Mouse (Mus musculus): ENCODE measurements around the gene Rpl3.
"Not testable (repeated sequence)": the region's sequence is repeated elsewhere in the genome, so short reads cannot be mapped to it uniquely, and the experiment has no call there.

Gene Rpl3

GRCm38 (mm10) chr15:80091121-80091955 is at the start of gene Rpl3, which contains the start of gene Syngr1:
Rpl3 (minus strand) TSS chr15:80091868.
Syngr1 (plus strand) TSS chr15:80091334.
- DNase-seq: peak; percentile 86

DNA sequence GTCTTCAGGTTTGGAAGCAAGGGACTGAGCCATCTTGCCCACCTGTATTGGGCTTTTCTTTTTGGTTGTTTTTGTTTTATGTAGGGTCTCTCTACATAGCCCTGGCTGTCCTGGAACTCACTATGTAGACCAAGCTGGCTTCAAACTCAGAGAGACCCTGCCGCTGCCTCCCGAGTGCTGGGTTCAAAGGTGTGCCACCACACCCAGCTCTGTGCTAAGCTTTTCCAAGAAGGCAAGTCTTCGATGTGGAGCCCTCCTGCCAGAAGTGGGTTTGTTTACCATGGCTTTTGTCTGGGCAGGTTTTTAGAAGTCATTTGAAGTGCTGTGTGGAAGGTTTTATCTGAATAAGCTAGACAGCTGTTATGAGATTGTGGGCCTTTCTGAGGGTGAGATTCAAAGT is 49.2 kb upstream of the Rpl3 start:
- DNase-seq: no peak

- DNase-seq: no peak
Observed at GRCm38 (mm10) chr15:80140302-80140701, 48.6 kb upstream of the Rpl3 start.

DNA sequence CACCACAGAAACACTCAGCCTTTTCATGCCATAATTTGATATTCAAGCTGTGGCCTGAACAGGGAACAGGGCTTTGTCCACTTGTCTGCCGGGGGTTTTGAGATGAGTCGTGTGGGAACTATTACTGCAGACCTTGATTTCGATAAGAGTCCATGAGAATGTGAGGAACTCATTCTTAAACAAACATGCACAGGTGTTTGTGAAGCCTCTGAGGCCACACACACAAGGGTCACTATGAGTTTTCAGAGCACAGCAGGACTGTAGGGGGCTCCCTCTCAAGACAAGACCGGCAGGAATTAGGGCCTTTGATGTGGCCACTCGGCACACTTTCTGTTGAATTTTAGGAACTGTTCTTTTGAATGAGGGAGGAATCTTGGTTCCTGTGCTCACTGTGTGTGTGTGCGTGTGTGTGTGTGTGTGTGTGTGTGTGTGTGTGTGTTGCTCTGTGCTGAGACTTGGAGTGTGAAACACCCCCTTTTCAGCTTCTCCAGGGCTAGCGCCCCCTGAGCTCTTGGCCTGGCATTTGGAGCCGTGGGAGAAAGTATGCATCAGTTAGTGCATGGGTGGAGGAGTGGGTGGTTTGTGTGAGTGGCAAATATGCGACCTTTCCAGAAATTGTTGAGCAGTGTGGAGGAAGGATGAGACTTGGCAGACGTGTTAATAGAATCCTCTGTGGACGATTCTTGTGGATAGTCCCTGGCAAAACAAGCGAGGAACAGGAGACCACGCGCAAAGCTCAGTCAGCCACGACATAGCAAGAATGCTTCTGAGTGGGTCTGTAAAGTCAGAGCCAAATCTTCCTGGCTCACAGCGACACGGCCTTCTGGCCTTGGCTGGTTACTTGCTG is 46.5 kb upstream of the Rpl3 start:
- DNase-seq: peak; percentile 87

DNA sequence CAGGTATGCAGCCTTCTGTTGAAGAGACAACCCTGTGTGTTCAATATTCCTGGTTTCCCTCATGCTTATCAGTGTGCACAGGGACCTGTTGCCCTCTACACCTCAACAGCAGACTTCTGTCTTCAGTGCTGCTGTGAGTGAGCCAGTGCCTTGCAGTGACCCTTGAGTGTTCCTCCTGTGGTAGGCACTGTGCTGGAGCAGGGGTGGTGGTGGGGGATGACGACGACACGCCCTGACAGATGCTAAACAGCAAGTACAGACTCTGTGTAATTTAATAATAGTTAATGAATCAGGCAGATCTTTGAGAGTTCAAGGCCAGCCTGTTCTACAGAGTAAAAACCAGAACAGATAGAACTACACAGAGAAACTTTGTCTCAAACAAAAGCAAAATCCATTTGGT is 45.0 kb upstream of the Rpl3 start:
- no peak for DNase-seq

- DNase-seq: no peak
Observed at GRCm38 (mm10) chr15:80135499-80135898, 43.8 kb upstream of the Rpl3 start.

GRCm38 (mm10) chr15:80134450-80134847 is 42.8 kb upstream of the Rpl3 start:
- no peak for DNase-seq

- DNase-seq: no peak
Observed at GRCm38 (mm10) chr15:80133682-80134449, 42.2 kb upstream of the Rpl3 start.

DNA sequence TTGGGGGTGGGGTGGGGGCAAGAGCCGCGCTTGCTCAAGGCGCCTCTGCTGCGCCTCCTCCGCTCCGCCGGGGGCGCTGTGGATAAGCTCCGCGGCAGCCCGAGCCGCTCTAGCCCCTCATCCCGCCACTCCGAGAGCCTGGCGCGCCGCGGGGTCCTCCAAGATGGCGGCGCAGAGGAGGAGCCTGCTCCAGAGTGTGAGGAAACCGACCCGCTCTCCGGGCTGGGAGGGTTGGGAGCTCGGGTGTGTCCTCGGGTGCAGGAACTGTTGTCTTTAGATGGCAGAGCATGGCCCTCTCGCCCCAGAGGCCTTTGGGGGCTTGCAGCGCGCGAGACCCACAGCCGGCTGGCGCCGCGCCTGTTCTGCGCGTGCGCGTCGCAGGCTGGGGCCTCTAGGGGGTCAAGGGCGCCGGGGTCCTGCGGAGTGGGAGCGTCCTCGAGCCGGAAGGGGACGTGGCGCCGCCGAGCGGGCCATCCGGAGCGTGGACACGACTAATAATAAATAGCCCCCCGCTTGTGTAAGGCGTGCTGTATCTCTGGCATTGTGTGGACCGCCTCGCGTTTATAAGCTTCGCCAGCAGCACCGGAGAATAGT is 41.4 kb upstream of the Rpl3 start, which contains the start of gene Tab1:
Gene Tab1, plus strand, starts transcription at position 135 of the 594 bp plus-strand sequence.
- peak; percentile 91 for DNase-seq

DNA sequence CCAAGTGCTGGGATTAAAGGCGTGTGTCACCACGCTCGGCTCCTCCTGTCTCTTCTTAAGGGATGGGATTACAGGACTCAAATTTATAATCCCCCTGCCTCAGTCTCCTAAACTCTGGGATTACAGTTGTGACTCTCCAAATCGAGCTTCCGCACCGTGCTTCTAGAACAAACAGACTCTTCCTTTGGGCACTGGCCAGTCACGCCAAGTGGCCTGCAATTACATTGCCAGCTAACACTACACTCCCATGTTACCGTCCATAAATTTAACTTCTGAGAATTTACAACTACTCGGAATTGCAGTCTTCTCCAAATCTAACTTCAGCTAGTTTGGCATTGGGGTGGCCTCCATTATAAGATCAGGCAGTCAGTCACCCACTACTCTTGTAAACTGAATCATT is 40.8 kb upstream of the Rpl3 start:
- no peak for DNase-seq

GRCm38 (mm10) chr15:80131421-80131820 is 39.8 kb upstream of the Rpl3 start:
- DNase-seq: no peak

DNA sequence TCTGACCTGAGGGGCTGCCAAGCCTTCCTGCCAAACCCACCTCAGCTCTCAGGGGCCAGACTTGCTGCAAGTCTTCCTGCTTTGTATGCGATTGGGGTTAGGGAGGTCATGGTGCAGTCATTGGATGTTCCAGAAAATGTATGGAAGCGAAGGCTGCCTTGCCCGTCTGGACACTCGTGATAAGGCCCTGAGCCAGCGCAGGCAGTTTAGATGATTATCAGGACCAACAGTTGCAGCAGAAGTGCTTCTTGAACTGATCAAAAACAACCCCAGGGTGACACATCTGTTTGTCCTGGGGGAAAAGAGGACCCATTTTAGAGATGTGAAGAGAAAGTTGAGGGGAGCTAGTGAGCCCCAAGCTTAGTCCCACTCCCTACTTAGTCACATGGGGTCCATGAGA is 39.0 kb upstream of the Rpl3 start:
- no peak for DNase-seq

DNA sequence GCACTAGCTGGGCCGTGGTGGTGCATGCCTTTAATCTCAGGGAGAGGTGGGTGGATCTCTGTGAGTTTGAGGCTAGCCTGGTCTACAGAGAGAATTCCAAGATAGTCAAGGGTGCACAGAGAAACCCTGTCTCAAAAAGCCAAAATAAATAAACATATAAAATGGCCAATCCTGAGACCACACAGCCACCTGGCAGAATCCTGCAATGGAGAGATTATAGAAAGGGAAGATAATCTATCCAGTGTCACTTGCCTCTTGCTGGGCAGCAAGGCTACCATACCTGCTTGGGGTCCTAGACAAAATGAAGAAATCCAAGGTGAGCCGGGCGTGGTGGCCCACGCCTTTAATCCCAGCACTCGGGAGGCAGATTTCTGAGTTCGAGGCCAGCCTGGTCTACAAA is 38.3 kb upstream of the Rpl3 start:
- DNase-seq: no peak

DNA sequence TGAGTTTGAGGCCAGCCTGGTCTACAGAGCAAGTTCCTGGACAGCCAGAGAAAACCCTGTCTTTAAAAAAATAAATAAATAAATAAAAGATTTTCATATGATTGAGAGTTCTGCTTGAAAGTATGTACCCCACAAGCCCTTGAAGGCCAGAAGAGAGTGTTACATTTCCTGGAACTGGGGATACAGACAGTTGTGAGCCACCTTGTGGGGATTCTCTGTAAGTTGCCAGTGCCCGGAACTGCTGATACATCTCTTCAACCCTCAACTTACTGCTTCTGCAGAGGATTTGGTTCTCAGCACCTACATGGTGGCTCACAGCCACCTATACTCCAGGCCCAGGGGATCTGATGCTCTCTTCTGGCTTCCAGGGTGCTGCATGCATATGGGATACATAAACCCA is 35.5 kb upstream of the Rpl3 start:
- DNase-seq: no peak

GRCm38 (mm10) chr15:80124651-80125050 is 33.0 kb upstream of the Rpl3 start:
- DNase-seq: no peak

DNA sequence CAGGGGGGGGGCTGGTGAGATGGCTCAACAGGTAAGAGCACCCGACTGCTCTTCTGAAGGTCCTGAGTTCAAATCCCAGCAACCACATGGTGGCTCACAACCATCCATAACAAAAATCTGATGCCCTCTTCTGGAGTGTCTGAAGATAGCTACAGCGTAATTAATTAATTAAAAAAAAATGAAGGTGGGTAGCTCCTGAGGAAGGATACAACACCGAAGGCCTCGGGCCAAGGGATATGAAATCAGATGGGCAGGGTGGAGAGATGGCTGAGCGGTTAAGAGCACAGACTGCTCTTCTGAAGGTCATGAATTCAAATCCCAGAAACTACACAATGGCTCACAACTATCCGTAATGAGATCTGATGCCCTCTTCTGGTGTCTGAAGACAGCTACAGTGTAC is 30.8 kb upstream of the Rpl3 start:
- DNase-seq: not testable (repeated sequence)

GRCm38 (mm10) chr15:80121721-80122325 is 30.2 kb upstream of the Rpl3 start:
- DNase-seq: no peak

DNA sequence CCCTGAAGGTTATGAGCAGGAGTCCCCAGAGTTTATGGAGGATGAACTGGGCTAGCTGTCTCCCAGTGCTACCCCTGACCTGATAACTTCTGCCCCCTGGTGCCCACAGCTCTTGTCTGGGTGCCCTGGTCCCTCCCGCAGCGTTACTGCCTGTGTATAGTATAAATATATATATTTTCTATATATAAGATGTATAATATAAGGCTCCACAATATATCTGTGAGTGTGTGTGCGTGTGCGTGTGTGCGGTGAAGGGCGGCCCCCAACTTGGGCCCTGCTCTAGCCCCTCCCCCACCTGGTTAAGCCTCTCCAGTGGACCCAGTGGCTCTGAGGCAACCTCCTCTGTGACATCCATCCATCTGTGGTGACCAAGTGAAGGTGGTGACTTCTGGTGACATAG is 27.4 kb upstream of the Rpl3 start:
- no peak for DNase-seq

DNA sequence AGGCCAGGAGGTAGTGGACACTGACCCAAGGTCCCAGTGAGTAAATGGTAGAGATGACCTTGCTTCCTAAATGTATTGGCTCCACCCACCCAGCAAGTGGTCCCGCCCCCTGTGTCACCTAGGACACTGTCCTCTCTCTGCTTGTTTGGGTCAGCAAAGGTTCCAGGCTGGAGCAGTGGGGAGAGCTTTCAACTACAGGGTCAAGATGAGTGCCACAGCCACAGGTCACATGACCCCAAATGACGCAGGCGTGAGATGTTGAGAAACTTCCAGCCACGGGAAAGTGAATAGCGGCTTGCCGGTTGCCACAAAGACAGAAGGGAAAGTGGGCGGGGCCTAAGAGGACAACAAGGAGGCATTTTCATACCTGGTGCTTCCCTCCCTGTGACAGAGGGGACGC is 25.5 kb upstream of the Rpl3 start:
- no peak for DNase-seq

DNA sequence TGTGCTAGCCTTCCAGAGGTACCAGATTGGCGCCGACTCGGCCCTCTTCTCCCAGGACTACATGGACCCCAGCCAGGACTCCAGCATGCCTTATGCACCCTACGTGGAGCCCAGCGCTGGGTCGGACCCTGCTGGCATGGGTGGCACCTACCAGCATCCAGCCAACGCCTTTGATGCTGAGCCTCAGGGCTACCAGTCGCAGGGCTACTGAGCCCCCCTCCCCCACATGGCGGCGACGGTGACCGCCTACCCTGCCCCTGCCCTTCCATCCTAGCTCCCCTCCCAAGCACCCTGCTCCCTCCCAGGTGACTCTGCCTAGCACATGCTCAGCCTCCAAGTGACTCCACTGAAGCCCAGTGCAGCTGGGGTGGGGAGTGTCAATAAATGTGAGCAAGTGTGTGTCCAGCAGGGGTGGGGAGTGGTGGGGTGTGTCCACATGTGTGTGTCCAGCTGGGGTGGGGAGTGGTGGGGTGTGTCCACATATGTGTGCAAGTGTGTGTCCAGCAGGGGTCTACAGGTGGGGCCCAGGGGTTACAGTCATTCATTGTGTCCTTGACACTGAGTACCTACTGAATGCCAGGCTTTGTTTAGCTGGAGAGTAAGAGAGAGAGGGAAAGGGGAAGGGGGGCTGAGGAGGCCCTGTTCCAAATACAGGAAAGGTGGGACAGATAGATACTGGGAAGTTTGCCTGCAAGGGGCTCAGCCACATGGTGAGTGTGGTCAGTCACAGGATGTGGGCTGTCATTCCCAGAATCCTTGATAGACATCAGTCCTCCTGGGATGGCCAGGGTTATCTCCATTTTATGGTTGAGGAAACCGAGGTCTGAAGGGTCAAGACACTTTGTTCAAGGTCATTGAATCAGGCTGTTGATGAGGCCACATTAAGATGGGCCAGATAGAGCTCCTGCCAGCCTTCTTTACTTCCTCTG is 24.5 kb upstream of the Rpl3 start:
- no peak for DNase-seq

- DNase-seq: no peak
Observed at GRCm38 (mm10) chr15:80115256-80115655, 23.6 kb upstream of the Rpl3 start.
